Mouse (Mus musculus) T-helper 2 cell (primary cell): ENCODE measurements around the gene Elf4.
"Not testable (repeated sequence)": the region's sequence is repeated elsewhere in the genome, so short reads cannot be mapped to it uniquely, and the experiment has no call there.

Experiments used
- in situ Hi-C: fragments of 300-600 bp; cut with MboI, MseI; formaldehyde crosslinking; loops from one replicate; pipeline ENCODE4 v1.15.1; 2025; ENCODE audit warnings: high pct_unique_total_duplicates

Gene Elf4

DNA sequence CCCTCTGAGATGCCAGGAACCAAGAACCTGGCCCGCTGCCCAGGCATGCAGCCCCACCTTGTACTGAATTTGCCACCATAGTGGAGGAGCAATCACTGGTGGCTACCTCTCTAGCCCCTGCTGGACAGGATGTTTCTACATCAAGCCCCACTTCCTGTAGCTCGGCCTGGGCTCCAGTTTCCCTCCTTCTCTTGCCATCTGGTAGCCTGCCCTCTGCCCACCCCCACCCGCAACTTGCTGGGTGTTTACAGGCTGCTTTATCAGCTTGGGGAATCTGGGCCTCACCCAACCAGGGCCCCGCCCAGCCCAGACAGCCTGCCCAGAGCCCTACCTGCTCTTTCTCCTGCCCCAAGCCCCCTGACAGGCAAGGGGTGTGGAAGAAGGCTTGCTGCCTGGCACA, 23.9 kb downstream of the Elf4 start:
- in situ Hi-C loops = no loop called here

DNA sequence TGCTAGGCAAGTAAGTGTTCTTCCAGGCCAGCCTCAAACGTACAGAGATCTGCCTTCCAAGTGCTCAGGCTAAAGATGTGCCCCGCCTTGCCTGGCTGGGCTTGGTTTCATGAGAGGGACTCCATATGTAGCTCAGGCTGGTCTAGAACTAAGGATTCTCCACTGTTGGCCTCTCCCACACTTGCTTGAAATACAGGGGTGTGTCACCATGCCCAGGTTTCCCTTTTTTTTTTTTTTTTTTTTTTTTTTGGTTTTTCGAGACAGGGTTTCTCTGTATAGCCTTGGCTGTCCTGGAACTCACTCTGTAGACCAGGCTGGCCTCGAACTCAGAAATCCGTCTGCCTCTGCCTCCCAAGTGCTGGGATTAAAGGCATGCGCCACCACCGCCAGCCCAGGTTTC, 26.9 kb downstream of the Elf4 start:
- in situ Hi-C loops = not testable (repeated sequence)

DNA sequence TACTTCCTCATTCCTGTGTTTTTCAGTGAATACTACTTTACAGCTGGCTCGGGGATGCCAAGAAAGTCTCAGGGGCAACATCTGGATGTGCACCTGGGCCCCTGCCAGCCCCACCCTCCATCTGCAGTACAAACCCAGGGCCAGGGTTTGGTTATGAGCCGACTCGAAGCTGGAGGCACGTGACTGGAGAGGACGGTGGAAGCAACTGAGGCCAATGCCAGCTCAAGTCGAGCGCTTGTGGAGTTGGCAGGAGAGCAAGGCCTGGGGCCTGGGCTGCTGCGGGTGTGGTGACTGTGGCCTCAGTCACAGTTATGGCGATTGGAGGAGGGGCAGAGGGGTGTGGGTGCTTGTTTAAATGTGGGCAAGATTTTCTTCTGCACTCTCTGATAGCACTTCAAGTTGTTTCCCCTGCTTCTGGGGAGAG, 27.4 kb downstream of the Elf4 start:
- in situ Hi-C loops = no loop called here

DNA sequence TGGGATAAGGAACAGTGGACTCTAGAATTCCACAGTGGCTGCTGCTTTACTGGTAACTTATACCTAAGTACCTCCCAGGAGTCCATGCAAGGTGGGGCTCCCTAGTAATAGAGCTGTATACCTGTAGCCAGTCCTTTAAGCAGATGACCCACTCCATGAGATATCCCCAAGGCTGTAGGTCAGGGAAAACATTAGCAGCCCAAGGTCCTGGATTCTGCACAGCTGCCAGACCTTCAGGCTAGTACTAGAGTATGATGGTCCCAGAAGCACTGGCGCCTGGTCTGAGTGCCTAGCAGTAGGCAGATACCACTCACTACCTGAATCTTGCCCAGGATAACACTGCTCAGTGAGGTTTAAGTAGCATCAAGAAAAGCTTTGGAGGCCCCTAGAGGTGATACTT, 28.7 kb downstream of the Elf4 start:
- in situ Hi-C loops = no loop called here

DNA sequence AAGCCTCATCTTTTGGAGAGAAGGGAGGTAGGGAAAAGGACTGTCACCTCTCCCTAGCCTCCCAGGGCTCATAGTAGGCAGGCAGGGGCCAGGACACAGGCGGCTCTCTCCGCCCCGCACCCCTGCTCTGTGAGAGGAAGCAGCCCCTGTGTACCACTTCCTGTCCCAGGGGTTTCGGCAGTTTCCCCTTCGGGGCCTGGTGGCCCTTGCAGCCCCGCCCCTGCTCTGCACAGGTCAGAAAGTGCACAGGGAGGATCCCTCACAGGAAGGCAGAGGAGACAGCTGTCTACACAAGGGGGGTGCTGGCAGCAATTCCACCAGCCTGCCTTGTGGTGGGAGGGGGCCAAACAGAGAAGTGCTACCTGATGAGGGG, 29.4 kb downstream of the Elf4 start:
- in situ Hi-C loops = no loop called here

DNA sequence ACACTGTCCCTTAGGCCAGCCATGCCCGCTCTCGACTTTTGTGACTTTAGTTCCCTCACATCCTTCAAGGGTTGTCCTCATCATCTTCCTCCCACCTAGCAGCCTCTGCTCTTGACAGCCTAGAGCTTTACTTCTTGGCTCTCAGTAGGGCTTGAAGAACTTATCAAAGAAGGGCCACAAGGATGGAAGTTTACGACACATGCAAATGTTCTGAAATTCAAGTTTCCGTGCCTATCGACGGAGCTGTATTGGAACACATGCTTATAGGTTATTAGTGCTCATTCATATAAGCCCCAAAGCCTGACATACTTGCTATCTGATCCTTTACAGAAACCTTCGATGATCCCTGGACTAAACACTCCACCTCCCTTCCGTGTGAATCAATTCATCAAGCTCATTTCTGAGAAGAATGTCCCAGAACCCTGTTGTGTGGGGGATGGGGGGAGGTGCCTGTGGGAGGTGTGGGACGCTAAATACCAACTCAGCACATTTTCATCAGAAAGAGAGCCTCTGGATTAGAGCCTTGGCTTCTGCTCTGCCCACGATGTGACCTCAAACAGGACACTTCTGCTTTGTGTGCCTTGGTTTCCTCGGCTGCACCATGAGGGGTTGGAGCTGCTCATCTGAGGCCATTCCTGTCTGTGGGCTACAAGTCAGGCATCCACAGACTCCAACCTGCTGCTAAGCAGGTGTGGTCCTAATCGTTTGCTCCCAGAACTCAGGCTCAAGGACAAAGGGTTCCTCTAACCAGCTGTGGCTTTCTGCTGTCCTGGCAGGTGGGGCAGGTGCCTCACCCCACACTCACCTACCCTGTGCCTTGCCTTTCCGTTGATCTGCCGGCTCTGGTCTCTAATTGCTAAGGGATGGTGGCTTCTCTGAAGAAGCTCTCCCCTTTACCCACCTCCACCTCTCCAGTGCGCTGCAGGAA, 30.1 kb downstream of the Elf4 start:
- in situ Hi-C loops = no loop called here

DNA sequence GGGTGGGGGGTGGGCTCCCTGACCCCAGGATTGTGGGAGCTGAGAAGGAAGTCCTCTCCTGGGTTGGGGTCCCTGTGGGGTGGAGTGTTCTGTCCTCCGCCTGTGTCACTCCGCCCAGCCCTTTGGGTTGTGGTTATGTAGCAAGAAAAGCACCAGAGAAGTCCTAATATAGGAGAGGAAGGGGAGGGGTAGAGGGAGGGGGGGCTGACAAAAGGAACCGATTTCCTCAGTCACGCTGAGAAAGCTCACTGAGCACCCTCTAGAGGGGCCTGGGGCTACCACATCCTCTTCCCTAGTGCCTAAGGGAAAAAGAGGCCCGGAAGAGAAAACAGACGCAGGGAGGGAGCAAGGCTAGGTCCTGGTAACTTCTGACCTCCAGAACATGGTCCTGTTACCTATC, 33.4 kb downstream of the Elf4 start:
- in situ Hi-C loops = loop anchor here (5.0 kb wide), 1 partner anchor 33 kb away; the partner anchor contains the start of gene Elf4

DNA sequence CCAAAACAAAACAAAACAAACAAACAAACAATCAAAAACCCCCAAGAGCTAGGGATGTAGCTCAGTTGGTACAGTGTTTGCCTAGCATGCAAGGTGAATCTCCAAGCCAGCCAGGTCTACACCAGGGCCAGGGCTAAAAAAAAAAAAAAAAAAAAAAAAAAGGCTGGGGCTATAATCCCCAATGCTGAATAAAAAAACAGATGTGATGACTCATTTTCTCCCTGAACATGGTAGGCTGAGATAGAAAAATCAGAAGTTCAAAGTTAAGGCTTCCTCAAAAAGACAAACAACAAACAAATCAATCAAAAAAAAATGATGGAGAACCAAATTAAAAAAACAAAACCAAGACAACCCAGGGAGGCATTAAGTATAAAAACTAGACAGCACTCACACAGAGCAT, 33.8 kb downstream of the Elf4 start:
- in situ Hi-C loops = loop anchor here (5.0 kb wide), 1 partner anchor 33 kb away; the partner anchor contains the start of gene Elf4

DNA sequence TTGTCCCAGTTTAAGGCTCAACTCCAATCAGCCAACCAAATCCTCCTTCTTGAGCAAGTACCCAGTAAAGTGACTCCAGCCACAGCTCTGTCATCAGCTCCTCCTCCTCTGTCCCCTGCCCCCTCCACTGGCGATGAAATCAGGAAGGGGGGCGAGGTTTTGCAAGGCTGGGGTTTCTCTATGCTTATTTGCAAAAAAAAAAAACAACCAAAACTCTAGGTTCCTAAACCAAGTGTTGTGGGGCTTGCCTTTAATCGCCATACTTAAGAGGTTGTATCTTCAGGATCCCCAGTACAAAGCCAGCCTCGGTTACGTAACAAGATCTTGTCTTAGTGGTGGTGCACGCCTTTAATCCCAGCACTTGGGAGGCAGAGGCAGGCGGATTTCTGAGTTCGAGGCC, 34.3 kb downstream of the Elf4 start:
- in situ Hi-C loops = loop anchor here (5.0 kb wide), 1 partner anchor 34 kb away; the partner anchor contains the start of gene Elf4

DNA sequence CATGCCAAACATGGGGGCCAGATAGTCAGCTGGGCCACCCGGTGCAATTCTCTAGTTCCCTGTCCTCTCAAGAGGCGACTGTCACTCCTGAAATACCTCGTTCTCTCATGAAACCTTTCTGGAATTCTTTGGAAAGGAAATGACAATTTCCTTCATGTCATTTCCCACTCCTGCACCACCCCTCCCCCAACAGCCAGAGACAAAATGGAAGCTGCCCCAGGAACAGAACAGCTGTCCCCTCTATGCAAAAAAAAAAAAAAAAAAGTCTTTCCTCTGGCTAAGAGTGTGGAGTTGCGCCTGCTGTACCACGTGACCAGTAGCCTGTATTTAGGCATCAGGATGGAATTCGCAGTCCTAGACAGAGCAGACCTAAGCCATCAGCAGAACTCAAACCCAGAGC, 34.7 kb downstream of the Elf4 start:
- in situ Hi-C loops = loop anchor here (5.0 kb wide), 1 partner anchor 34 kb away; the partner anchor contains the start of gene Elf4

DNA sequence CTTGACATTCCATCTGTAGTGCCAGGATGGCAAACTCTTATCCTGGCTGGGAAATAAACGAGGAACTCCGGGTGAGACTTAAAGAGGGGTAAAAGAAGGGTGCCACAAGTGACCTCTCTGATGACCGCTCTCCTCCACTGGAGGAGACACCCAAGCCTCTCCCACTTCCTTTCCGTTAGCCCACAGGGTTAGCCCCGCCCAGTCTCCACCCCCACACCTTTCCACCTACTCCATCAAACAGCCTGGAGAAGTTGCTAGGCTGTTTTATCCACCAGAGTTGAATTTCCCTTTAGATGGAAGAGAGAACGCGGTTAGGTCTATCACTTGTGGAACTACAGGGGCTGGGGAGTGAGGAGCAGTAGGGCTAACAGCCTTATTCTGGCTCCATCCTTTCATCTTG, 37.7 kb downstream of the Elf4 start:
- in situ Hi-C loops = loop anchor here (5.0 kb wide), 1 partner anchor 37 kb away; the partner anchor contains the start of gene Elf4

DNA sequence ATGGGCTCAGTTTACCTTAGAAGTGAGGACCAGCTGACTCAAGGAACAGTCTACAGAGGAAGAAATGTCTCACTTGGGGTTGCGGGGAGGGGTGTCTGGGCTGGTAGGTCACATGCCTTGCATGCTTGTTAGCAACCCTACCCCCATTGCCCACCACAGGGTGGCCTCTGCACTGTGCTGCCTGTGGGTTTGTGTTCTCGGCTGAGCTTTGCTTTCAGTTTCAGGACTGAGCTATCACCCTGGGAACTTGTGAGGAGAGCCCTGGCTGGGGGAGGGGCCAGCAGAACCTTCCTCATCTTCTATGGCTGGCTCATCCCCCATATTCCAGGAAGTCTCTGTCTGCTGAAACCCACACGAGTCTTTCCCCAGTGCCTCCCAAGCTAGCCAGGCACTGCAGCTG, 38.3 kb downstream of the Elf4 start:
- in situ Hi-C loops = no loop called here

DNA sequence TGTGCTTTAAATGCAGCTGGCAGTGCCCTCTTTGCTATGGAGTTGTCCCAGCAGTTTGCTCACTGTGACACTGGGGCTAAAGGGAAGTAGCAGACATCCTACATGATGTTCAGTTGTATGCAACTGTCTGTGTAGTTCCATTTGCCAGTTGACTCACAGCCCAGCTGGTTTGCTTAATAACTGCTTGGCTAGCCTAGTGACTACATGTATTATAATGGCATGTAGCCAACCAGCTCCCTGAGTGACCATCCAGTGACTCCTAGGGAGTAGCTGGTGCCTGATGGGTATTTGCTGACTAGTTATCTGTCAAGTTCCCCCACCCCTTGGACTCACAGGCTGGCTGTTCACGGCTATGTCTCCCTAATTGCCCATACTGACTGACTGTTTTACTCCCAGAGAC, 39.3 kb downstream of the Elf4 start:
- in situ Hi-C loops = no loop called here

DNA sequence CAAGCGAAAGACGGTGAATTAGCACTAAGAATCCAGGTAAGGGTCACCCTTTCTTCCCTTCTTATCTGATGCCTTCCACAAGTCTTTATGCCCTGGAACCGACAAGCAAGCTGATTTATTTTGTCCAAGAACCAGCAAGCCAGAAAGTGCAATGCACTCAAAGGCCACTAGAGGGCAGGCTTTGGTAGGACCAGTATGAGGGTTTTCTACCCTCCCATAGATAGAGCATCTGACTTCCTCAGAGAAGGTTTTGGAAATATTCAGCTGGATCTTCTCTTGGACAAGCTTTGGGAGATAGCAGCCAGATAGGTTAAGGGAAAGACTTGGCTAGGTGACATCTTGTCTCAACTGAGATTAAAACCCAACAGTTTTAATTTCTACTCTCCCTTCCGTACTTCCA, 39.9 kb downstream of the Elf4 start:
- in situ Hi-C loops = no loop called here

DNA sequence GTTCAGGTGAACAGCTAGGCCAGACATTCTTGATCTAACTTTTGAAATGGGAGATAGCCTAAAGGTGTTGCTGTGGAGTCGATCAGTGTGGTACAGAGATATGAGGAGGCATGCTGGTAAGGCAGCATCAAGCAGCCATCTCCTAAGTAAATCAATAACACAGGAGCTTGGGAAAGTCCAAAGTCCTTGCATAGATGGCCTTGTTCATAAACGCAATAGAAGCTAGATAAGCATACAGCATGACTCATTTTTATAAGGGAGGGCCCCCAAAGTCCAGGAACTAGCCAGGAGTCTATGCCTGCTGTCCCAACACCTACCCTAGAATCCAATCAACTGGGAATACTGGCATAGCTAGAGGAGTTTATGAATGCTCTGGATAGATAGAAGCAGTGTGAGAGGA, 44.5 kb downstream of the Elf4 start:
- in situ Hi-C loops = no loop called here

DNA sequence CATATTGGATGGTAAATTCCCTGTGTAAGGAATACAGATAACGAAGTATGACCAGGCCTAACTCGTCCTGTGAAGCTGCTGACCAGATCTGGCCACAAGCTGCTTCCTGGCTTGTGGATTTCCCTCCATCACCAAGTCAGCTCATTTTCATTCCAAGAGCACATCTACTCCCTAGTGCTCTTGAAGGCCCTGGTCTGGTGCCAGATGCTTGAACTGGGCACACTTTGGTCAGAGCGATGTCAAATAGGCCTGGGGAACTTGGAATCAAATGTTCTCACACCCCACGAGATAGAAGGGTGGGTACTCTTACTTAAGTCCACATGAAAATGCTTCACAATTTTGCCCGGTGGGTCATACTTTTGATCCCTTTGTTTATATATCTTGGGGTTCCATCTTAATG, 48.6 kb downstream of the Elf4 start:
- in situ Hi-C loops = no loop called here

DNA sequence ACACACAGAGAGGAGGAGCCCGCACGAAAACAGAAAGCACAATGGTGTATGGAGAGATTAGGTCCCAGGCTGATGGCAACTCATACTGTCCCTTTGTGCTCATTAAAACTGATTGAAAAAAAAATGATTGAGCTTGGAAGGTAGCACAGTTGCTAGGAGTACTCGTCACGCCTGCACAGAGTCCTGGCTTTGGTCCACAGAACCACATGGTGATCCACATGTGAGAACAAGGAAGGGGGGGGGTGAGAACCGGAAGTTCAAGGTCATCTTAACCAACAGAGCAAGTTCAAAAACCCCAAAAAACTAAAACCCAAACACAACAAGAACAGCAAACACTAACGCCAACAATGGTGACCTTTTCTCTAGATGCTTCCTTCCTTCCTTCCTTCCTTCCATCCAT, 50.3 kb downstream of the Elf4 start:
- in situ Hi-C loops = no loop called here

DNA sequence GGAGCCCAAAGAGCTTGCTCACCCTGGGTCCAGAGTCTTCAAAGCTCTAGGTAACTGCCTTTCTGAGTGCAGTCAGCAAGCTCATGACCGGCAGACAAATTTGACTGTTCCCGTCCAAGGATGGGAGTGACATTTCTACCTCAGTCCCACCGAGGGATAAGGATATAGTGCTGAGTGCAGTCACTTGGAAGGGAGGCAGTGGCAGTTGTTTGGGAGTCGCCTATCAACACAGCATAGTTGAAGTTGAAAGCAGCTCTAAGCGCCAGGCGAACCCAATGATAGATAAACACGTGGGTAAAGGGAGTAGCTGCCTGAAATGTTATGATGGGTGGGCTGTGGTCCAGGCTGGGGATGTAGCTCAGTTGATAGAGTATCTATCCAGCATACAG, 52.5 kb downstream of the Elf4 start:
- in situ Hi-C loops = no loop called here

DNA sequence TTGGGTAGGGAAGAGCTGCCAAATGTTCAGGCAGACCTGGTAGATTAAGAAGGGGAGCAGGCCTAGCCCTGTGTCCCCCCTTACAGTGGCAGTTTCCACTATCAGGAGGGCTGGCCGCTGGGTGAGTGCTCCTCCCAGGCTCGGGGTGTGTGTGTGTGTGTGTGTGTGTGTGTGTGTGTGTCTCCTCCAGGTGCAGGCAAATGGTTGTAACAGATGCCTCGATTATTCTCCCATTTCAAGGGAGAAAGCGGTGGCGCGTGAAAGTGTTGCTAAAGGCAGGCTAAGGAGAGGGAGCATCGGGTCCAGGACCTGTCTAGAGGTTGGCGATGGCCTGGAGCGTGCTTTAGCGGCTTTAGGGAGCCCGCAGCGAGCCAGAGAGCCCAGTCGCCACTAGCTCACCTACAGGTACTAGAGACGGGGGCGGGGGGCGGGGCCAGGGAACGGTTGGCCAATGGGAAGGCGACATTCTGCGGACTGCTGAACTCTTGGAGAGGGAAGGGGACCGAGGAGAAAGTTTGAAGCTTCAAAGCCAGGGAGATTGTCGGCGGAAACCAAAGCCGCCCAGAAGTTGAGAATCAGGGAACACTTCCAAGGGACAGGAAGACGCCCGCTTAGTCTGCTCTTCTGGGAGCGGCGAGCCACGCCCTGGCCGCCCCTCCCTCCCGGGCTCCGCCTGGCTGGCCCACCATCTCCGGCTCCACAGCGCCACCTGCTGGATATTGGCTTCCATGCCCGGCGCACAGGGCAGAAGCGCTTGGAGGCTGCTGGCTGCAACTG, 53.1 kb downstream of the Elf4 start:
- in situ Hi-C loops = loop anchor here (10.0 kb wide), 1 partner anchor 315 kb away; no protein-coding TSS in a partner anchor

DNA sequence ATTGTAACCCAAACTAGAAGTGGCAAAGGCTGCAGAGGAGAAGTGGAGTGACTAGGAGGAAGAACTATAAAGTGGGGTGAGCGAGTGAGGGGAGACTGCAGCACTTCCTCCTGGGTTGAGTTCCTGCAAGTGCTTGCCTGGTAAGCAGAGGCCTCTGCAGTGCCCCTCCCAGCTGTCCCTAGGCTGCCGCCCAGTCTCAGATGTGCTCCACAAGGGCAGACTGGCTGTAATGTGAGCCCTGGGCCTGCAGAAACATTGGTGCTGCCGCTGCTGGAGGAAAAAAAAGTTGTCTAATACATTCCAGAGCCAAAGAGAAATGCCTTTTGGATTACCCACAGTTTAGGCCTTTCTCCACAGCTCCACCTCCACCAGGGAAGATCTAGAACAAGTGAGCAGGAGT, 57.8 kb downstream of the Elf4 start:
- in situ Hi-C loops = loop anchor here (10.0 kb wide), 1 partner anchor 310 kb away; no protein-coding TSS in a partner anchor

DNA sequence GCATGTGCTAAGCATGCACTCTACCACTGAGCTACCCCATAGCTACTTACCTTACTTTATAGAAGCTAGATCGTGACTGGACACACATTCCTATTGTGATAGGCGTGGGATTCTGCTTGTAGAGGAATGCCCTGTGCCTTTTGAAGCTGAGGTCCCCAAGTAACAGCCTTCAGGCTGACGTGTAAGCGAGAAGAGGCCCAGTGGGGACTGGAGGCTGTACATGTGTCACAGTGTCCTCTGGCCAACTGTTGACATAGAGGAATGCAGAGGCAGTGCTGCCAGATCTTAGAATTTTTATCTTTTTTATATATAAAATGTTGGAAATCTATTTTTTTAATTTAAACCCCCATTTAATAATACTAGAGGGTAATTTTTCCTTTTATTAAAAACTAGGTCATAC, 62.9 kb downstream of the Elf4 start:
- in situ Hi-C loops = loop anchor here (5.0 to 10.0 kb wide), 2 partner anchors 305 to 403 kb away; no protein-coding TSS in a partner anchor

DNA sequence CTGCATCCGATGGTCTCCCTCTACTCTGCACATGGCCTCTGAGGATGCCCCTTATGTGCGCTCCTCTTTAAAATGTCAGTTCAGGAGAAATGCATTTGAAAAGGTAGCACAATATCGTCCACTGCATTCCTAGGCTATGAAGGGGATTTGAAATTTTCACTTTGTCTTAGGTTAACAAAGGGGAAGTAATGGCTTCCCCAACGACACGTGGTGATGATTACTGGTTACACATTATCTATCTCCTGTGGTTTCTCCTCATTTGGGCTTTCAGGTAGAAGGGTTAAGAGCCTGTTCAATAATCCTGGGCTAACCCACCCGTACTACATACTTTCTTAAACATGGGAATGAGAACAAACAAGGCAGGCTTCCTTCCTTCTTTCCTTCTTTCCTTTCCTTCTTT, 73.6 kb downstream of the Elf4 start:
- in situ Hi-C loops = no loop called here
